Mouse (Mus musculus) forebrain, embryonic 11.5 days (tissue): Measurements from ENCODE around the gene Plxna1. TPM values are rescaled to one million over a fixed set of nuclear protein-coding genes. Genes with fewer than 3 reads are reported as not detected.

ENCODE experiments used
- ATAC-seq: fragments of 200-750 bp; cut with Nextera tagmentation; replicated peaks from 2 replicates; pipeline ENCODE4 v1.8.0; 2017; ENCODE audit warnings: moderate TSS enrichment; ENCODE audit not compliant: low FRiP score
- DNase-seq: peaks from one replicate; pipeline ENCODE4 v3.0.0-alpha.2; 2017; ENCODE audit warnings: low spot score
- H3K27ac ChIP-seq: fragments of 300-500 bp; sonication (generic); 2 replicates; pipeline ENCODE4 v1.5.1; 2014; ENCODE audit warnings: low read depth, low read length
- H3K27me3 ChIP-seq: fragments of 300-500 bp; sonication (generic); 2 replicates; pipeline ENCODE4 v1.6.1; 2014; ENCODE audit warnings: mild to moderate bottlenecking, low read length, mixed read lengths; ENCODE audit not compliant: control insufficient read depth, insufficient read depth
- H3K36me3 ChIP-seq: fragments of 300-500 bp; sonication (generic); 2 replicates; pipeline ENCODE4 v1.6.1; 2014; ENCODE audit warnings: mild to moderate bottlenecking, low read length, moderate library complexity, mixed read lengths; ENCODE audit not compliant: control insufficient read depth, insufficient read depth
- H3K4me1 ChIP-seq: fragments of 300-500 bp; sonication (generic); replicated peaks from 2 replicates; pipeline ENCODE4 v1.6.1; 2014; ENCODE audit warnings: low read length, mixed read lengths; ENCODE audit not compliant: control insufficient read depth, insufficient read depth
- H3K4me2 ChIP-seq: fragments of 300-500 bp; sonication (generic); 2 replicates; pipeline ENCODE4 v1.6.1; 2014; ENCODE audit warnings: low read depth, mild to moderate bottlenecking, low read length, moderate library complexity, mixed read lengths; ENCODE audit not compliant: severe bottlenecking
- H3K4me3 ChIP-seq: fragments of 300-500 bp; sonication (generic); 2 replicates; pipeline ENCODE4 v1.5.1; 2014; ENCODE audit warnings: low read depth, low read length
- H3K9ac ChIP-seq: fragments of 300-500 bp; sonication (generic); 2 replicates; pipeline ENCODE4 v1.6.1; 2014; ENCODE audit warnings: low read length
- H3K9me3 ChIP-seq: fragments of 300-500 bp; sonication (generic); 2 replicates; pipeline ENCODE4 v1.6.1; 2016; ENCODE audit warnings: low read length, mixed read lengths; ENCODE audit not compliant: control insufficient read depth
- WGBS: fragments of 180-500 bp; shearing (Covaris S2); extraction: QIAGEN DNeasy Blood & Tissue Kit; methylation state at CpG from one replicate; pipeline ENCODE4 v1.1.7; 2014; 5-methylcytosine and 5-hydroxymethylcytosine counted together
- polyA plus RNA-seq: library from polyadenylated mRNA; unstranded; fragments of >200 nt; fragmentation: Nextera tagmentation; extraction: Ambion mirVana; gene quantifications from 2 replicates; pipeline ENCODE4 v1.2.1, GENCODE M21; 2014

Gene Plxna1
- polyA plus RNA-seq, 1 experiment from 2014 or later = 41.5 TPM

- ATAC-seq = no peak
- WGBS = 80% methylated on average over 5 of the region's 5 CpGs
- Histone ChIP-seq H3K4me3 (no peak overlapping the region), H3K27ac (no peak overlapping the region), H3K4me2 (no peak overlapping the region), H3K27me3 (no peaks in the 10 kb centered on the region), H3K9me3 (no peaks in the 10 kb centered on the region), H3K4me1 (no peaks in the 10 kb centered on the region), H3K36me3 (no peaks in the 10 kb centered on the region), H3K9ac (no peak overlapping the region)
- DNase-seq = no peak
Measured at GRCm38 (mm10) chr6:89267181-89267580, 95.2 kb downstream of the Plxna1 start.

Other genes with a start within 250 kb of the Plxna1 start
- 93.7 and 98.9 TPM in 2 replicates for gene Chchd6, start 233.0 kb upstream of the Plxna1 start, polyA plus RNA-seq